Mouse (Mus musculus) spleen, postnatal 10 days (tissue): ENCODE measurements at regions not wholly inside any gene's neighbourhood (a gene's known extent, or its start where the extent isn't known, plus 50 kb on each side); places are given as distances from the start of the nearest gene placed in this dataset.

ENCODE experiments used
- DNase-seq, 2 experiments: peaks; one replicate each; pipeline ENCODE4 v3.0.0; 2021 to 2022; ENCODE audit warnings: low spot score in 2 of 2

- DNase-seq: no peak
Observed at GRCm38 (mm10) chr2:106318695-106319266, 315.4 kb upstream of the Dnajc24 start.

GRCm38 (mm10) chr2:106346781-106347180 is 343.4 kb upstream of the Dnajc24 start:
- DNase-seq: no peak

GRCm38 (mm10) chr2:106347249-106347648 is 343.9 kb upstream of the Dnajc24 start:
- DNase-seq: no peak

GRCm38 (mm10) chr2:106355565-106355964 is 337.5 kb upstream of the Mpped2 start:
- DNase-seq: no peak

- no peak for DNase-seq
Observed at GRCm38 (mm10) chr2:106355984-106356547, 337.0 kb upstream of the Mpped2 start.

GRCm38 (mm10) chr2:106368641-106369040 is 324.4 kb upstream of the Mpped2 start:
- no peak for DNase-seq

GRCm38 (mm10) chr2:106383415-106384285 is 309.4 kb upstream of the Mpped2 start:
- DNase-seq: no peak

GRCm38 (mm10) chr2:106384286-106384595 is 308.8 kb upstream of the Mpped2 start:
- no peak for DNase-seq

- no peak for DNase-seq
Observed at GRCm38 (mm10) chr2:106384842-106385241, 308.2 kb upstream of the Mpped2 start.

- no peak for DNase-seq
Observed at GRCm38 (mm10) chr2:106412158-106412557, 280.9 kb upstream of the Mpped2 start.

GRCm38 (mm10) chr2:106415474-106416019 is 277.5 kb upstream of the Mpped2 start:
- no peak for DNase-seq

GRCm38 (mm10) chr2:106418181-106418580 is 274.9 kb upstream of the Mpped2 start:
- DNase-seq: no peak

GRCm38 (mm10) chr2:106424974-106425373 is 268.1 kb upstream of the Mpped2 start:
- no peak for DNase-seq

- no peak for DNase-seq
Observed at GRCm38 (mm10) chr2:106425451-106425881, 267.6 kb upstream of the Mpped2 start.

GRCm38 (mm10) chr2:106426010-106426409 is 267.1 kb upstream of the Mpped2 start:
- no peak for DNase-seq

GRCm38 (mm10) chr2:106427237-106427636 is 265.8 kb upstream of the Mpped2 start:
- DNase-seq: no peak

- no peak for DNase-seq
Observed at GRCm38 (mm10) chr2:106428909-106429308, 264.2 kb upstream of the Mpped2 start.

GRCm38 (mm10) chr2:106431141-106431540 is 261.9 kb upstream of the Mpped2 start:
- peak in 1 of 2 experiments; percentile 15 for DNase-seq

GRCm38 (mm10) chr2:106431637-106432199 is 261.4 kb upstream of the Mpped2 start:
- no peak for DNase-seq

GRCm38 (mm10) chr2:106436136-106436535 is 256.9 kb upstream of the Mpped2 start:
- no peak for DNase-seq

GRCm38 (mm10) chr2:106454310-106454974 is 238.6 kb upstream of the Mpped2 start:
- no peak for DNase-seq

GRCm38 (mm10) chr2:106455039-106455438 is 238.0 kb upstream of the Mpped2 start:
- no peak for DNase-seq
